Mouse (Mus musculus): ENCODE data around the gene Shroom2. TPM values are rescaled to one million over a fixed set of nuclear protein-coding genes. Genes with fewer than 3 reads are reported as not detected.
"Not testable (repeated sequence)": the region's sequence is repeated elsewhere in the genome, so short reads cannot be mapped to it uniquely, and the experiment has no call there.

The Shroom2 gene
- polyA plus RNA-seq, 1 experiment from 2014 or later = 160 TPM

DNA sequence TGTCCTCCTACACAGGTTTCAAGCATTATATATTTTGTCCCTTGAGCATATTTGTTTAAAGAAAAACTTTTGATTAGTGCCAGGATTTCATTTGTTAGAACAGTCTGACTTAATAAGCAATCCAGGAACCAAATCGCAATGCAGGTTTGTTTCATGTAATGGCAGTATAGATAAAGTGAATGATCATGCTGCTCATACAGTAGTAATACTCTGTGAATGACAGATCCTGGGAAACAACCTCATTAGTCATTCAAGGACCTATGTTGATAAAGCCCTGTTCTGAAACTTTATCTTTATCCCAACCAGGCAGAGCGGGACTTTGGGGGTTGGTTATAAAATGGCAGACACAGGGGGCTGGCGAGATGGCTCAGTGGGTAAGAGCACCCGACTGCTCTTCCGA, 13.0 kb downstream of the Shroom2 start:
- H3K9me3 ChIP-seq (replicated peaks) = no peaks in the 10 kb centered on the region
- no peak overlapping the region for H3K4me3 ChIP-seq (replicated peaks)
- no peak for ATAC-seq (ENCODE audit: low FRiP score)
- H3K4me2 ChIP-seq = no peak overlapping the region
- H3K9ac ChIP-seq (replicated peaks) = no peak overlapping the region
- WGBS = 93% methylated on average over 5 of the region's 5 CpGs
- H3K27ac ChIP-seq (replicated peaks) = no peak overlapping the region
- H3K4me1 ChIP-seq = no peaks in the 10 kb centered on the region
- H3K27me3 ChIP-seq (replicated peaks) = no peaks in the 10 kb centered on the region
- no peaks in the 10 kb centered on the region for H3K36me3 ChIP-seq

DNA sequence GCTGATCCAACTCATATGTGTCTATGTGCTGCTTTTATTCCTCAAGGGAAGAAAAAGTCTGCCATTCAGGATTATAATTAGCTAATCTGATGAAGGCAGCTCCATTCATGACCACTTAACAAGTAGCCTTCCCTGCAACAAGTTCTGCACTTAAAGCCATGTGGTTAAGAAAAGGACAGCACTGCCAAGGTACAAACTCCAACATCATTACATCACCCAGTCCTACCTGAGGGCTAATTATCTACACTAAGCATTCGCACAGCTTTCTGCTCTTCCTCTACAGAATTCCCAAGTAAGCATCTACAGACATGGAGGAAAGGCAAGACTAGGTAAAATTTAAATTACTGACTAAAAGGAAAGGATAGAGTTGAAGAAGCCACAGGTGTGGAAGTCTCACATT, 13.4 kb downstream of the Shroom2 start:
- no peak overlapping the region for H3K9ac ChIP-seq (replicated peaks)
- H3K4me3 ChIP-seq (replicated peaks) = no peak overlapping the region
- no peaks in the 10 kb centered on the region for H3K27me3 ChIP-seq (replicated peaks)
- H3K9me3 ChIP-seq (replicated peaks) = no peaks in the 10 kb centered on the region
- WGBS = 93% methylated on average over 1 of the region's 1 CpGs
- H3K36me3 ChIP-seq = no peaks in the 10 kb centered on the region
- H3K4me2 ChIP-seq = no peak overlapping the region
- no peak for ATAC-seq (ENCODE audit: low FRiP score)
- no peaks in the 10 kb centered on the region for H3K4me1 ChIP-seq
- no peak overlapping the region for H3K27ac ChIP-seq (replicated peaks)

GRCm38 (mm10) chrX:152745925-152746324, 23.3 kb downstream of the Shroom2 start:
- 63% methylated on average over 2 of the region's 2 CpGs for WGBS
- peaks cover 22% of the 10 kb centered on the region for H3K27me3 ChIP-seq (replicated peaks)
- ATAC-seq (ENCODE audit: low FRiP score) = no peak

GRCm38 (mm10) chrX:152743642-152744041, 25.6 kb downstream of the Shroom2 start:
- Histone ChIP-seq H3K4me1 (no peaks in the 10 kb centered on the region), H3K4me2 (no peak overlapping the region), H3K27me3 (replicated peaks) (peaks cover 39% of the 10 kb centered on the region), H3K36me3 (no peaks in the 10 kb centered on the region), H3K9me3 (replicated peaks) (no peaks in the 10 kb centered on the region), H3K9ac (replicated peaks) (no peak overlapping the region), H3K27ac (replicated peaks) (no peak overlapping the region), H3K4me3 (replicated peaks) (no peak overlapping the region)
- ATAC-seq (ENCODE audit: low FRiP score) = no peak

More at GRCm38 (mm10) chrX:152745925-152746324, 23.3 kb downstream of the Shroom2 start:
- no peak overlapping the region for H3K4me2 ChIP-seq
- H3K27ac ChIP-seq (replicated peaks) = no peak overlapping the region
- H3K36me3 ChIP-seq = no peaks in the 10 kb centered on the region
- H3K4me1 ChIP-seq = no peaks in the 10 kb centered on the region
- H3K9me3 ChIP-seq (replicated peaks) = no peaks in the 10 kb centered on the region
- H3K9ac ChIP-seq (replicated peaks) = no peak overlapping the region
- no peak overlapping the region for H3K4me3 ChIP-seq (replicated peaks)

- Histone ChIP-seq H3K4me2 (no peak overlapping the region), H3K27ac (replicated peaks) (no peak overlapping the region), H3K9ac (replicated peaks) (no peak overlapping the region), H3K9me3 (replicated peaks) (no peaks in the 10 kb centered on the region), H3K4me3 (replicated peaks) (no peak overlapping the region), H3K4me1 (no peaks in the 10 kb centered on the region), H3K27me3 (replicated peaks) (peaks cover 32% of the 10 kb centered on the region; the same call in 1 of the 2 replicates), H3K36me3 (no peaks in the 10 kb centered on the region)
- ATAC-seq (ENCODE audit: low FRiP score) = no peak
- 73% methylated on average over 4 of the region's 4 CpGs for WGBS
These were observed 30.4 kb downstream of the Shroom2 start for GRCm38 (mm10) chrX:152738759-152739368.

- Histone ChIP-seq H3K27ac (replicated peaks) (no peak overlapping the region), H3K9me3 (replicated peaks) (no peaks in the 10 kb centered on the region), H3K36me3 (no peaks in the 10 kb centered on the region), H3K9ac (replicated peaks) (no peak overlapping the region), H3K4me3 (replicated peaks) (no peak overlapping the region), H3K27me3 (replicated peaks) (peaks cover 29% of the 10 kb centered on the region; the same call in 1 of the 2 replicates), H3K4me1 (no peaks in the 10 kb centered on the region), H3K4me2 (no peak overlapping the region)
- no peak for ATAC-seq (ENCODE audit: low FRiP score)
- 79% methylated on average over 2 of the region's 2 CpGs for WGBS
These were observed 31.1 kb downstream of the Shroom2 start for GRCm38 (mm10) chrX:152738191-152738590.

DNA sequence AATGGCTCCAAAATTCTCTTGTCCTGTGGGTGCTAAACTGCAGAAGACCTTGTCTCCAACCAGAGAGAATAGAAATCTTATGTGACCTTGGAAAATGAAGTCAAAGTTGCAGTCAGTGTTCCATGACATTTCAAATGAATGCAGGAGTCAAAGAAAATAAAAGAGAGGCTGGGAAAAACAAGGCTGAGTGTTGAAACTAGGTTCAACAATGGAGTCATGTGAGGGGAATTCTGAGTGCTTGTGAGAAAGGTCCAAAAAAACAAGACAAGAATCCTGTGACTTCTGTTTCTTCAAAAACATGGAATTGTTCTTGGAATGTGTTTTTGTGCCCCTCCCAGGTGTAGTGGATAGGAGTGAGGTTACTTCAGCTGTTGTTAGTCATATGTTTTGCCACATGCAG, 34.0 kb downstream of the Shroom2 start:
- peaks cover 24% of the 10 kb centered on the region; the same call in 1 of the 2 replicates for H3K27me3 ChIP-seq (replicated peaks)
- H3K36me3 ChIP-seq = no peaks in the 10 kb centered on the region
- H3K4me1 ChIP-seq = no peaks in the 10 kb centered on the region
- H3K4me2 ChIP-seq = no peak overlapping the region
- no peak overlapping the region for H3K9ac ChIP-seq (replicated peaks)
- H3K4me3 ChIP-seq (replicated peaks) = no peak overlapping the region
- H3K9me3 ChIP-seq (replicated peaks) = no peaks in the 10 kb centered on the region
- ATAC-seq (ENCODE audit: low FRiP score) = no peak
- H3K27ac ChIP-seq (replicated peaks) = no peak overlapping the region

- Histone ChIP-seq H3K4me1 (no peaks in the 10 kb centered on the region), H3K27ac (replicated peaks) (no peak overlapping the region), H3K36me3 (no peaks in the 10 kb centered on the region), H3K4me3 (replicated peaks) (no peak overlapping the region), H3K27me3 (replicated peaks) (no peaks in the 10 kb centered on the region), H3K4me2 (no peak overlapping the region), H3K9ac (replicated peaks) (no peak overlapping the region), H3K9me3 (replicated peaks) (no peaks in the 10 kb centered on the region)
- no peak for ATAC-seq (ENCODE audit: low FRiP score)
These were observed 52.6 kb downstream of the Shroom2 start for GRCm38 (mm10) chrX:152716693-152717092.

GRCm38 (mm10) chrX:152710715-152711114, 58.5 kb downstream of the Shroom2 start:
- ATAC-seq (ENCODE audit: low FRiP score); H3K4me3 ChIP-seq (replicated peaks); H3K9ac ChIP-seq (replicated peaks); H3K9me3 ChIP-seq (replicated peaks); H3K27ac ChIP-seq (replicated peaks); H3K27me3 ChIP-seq (replicated peaks); H3K36me3 ChIP-seq; H3K4me2 ChIP-seq; H3K4me1 ChIP-seq: not testable (repeated sequence)
- WGBS = 43% methylated on average over 2 of the region's 2 CpGs

DNA sequence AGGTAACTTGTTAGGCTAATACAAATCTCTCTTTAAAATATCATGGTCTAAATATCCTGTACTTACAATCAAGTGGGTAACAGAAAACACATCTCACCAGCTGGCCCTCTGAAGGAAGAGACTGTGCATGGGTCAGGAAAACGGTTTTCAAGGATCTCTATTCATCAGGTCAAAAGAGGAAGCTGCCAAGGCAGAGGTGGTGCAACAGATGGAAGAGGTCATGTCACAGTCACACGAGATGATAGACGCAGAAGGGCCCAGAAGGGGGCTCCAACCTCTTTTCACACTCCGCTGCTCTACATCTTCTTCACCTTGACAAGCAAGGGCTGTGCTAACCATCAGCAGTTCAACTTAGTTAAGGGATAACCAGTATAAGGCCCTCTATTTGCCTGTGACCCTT, 60.9 kb downstream of the Shroom2 start:
- H3K9me3 ChIP-seq (replicated peaks) = no peaks in the 10 kb centered on the region
- no peaks in the 10 kb centered on the region for H3K36me3 ChIP-seq
- H3K27me3 ChIP-seq (replicated peaks) = peaks cover 4% of the 10 kb centered on the region; the same call in 1 of the 2 replicates
- H3K27ac ChIP-seq (replicated peaks) = no peak overlapping the region
- no peak overlapping the region for H3K4me3 ChIP-seq (replicated peaks)
- H3K9ac ChIP-seq (replicated peaks) = no peak overlapping the region
- no peak for ATAC-seq (ENCODE audit: low FRiP score)
- no peak overlapping the region for H3K4me2 ChIP-seq
- no peaks in the 10 kb centered on the region for H3K4me1 ChIP-seq
- 72% methylated on average over 4 of the region's 4 CpGs for WGBS

GRCm38 (mm10) chrX:152705397-152705796, 63.9 kb downstream of the Shroom2 start:
- no peak overlapping the region for H3K4me2 ChIP-seq
- no peak overlapping the region for H3K9ac ChIP-seq (replicated peaks)
- ATAC-seq (ENCODE audit: low FRiP score) = no peak
- H3K9me3 ChIP-seq (replicated peaks) = no peaks in the 10 kb centered on the region
- no peak overlapping the region for H3K27ac ChIP-seq (replicated peaks)
- no peaks in the 10 kb centered on the region for H3K4me1 ChIP-seq
- peaks cover 10% of the 10 kb centered on the region for H3K27me3 ChIP-seq (replicated peaks)
- H3K36me3 ChIP-seq = no peaks in the 10 kb centered on the region
- WGBS = 18% methylated on average over 3 of the region's 3 CpGs
- H3K4me3 ChIP-seq (replicated peaks) = no peak overlapping the region

DNA sequence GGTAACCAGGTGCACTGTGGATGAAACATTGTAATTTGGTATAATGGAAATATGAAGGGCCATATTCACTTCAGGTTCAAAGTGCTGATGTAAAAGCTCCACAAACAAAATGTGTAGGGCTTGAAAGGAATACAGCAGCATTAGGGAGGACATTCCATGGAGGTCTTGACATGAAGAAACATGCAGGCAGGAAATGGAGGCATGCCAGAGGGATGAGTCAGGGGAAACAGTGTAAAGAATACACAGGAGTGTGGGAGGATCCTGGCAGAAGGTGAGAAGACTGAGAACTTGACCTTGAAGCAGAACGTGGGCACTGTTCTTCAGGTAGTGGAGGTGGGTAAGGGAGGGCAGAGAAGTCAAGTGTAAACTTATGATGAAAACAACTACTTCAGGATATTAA, 65.6 kb downstream of the Shroom2 start:
- no peak overlapping the region for H3K4me3 ChIP-seq (replicated peaks)
- no peak overlapping the region for H3K9ac ChIP-seq (replicated peaks)
- no peak for ATAC-seq (ENCODE audit: low FRiP score)
- no peaks in the 10 kb centered on the region for H3K36me3 ChIP-seq
- H3K4me1 ChIP-seq = no peaks in the 10 kb centered on the region
- no peak overlapping the region for H3K4me2 ChIP-seq
- WGBS = 90% methylated on average over 1 of the region's 1 CpGs
- peaks cover 10% of the 10 kb centered on the region for H3K27me3 ChIP-seq (replicated peaks)
- H3K27ac ChIP-seq (replicated peaks) = no peak overlapping the region
- H3K9me3 ChIP-seq (replicated peaks) = no peaks in the 10 kb centered on the region

DNA sequence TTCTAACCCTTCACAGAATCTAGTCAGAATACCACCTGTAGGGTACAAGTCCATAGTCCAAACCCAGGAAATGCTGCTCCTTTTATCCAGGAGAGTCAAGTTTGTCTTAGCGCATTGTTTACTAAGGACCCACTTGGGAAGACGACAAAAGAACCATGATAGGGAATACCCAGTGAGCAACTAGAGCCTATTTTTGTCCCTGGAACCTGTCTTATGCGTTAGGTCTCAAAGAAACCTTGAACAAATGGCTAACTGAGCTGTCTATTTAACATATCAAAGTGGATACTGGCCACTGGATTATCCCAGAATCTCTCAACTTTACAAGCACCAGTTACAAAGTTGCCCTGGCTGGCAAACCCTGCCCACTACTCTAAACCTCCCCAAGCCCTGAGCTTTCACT, 67.6 kb downstream of the Shroom2 start:
- Histone ChIP-seq H3K9ac (replicated peaks) (no peak overlapping the region), H3K36me3 (no peaks in the 10 kb centered on the region), H3K4me2 (no peak overlapping the region), H3K9me3 (replicated peaks) (no peaks in the 10 kb centered on the region), H3K27ac (replicated peaks) (no peak overlapping the region), H3K4me3 (replicated peaks) (no peak overlapping the region), H3K27me3 (replicated peaks) (peaks cover 17% of the 10 kb centered on the region), H3K4me1 (no peaks in the 10 kb centered on the region)
- ATAC-seq (ENCODE audit: low FRiP score) = no peak
- WGBS = 65% methylated on average over 3 of the region's 3 CpGs
